ENCODE assay signal across 7 mouse cellular contexts in genomic region chr19:4440222-4440621, GRCm38 (mm10). TPM values are rescaled to one million over a fixed set of nuclear protein-coding genes. Genes with fewer than 3 reads are reported as not detected.
DNase-seq lines count a peak whose midpoint lies in the region; ATAC-seq and TF ChIP-seq lines count a peak whose summit lies in the region.

No protein-coding gene starts in this region.

- TF ChIP-seq CTCF in E14TG2a.4 (conservative IDR thresholded peaks at IDR 0.05; ENCODE audit: low read length) = no peak

- H3K9ac ChIP-seq in heart, embryonic 14.5 days (ENCODE audit: low read length) = peak overlapping the region; percentile 85; the same call in 1 of the 2 replicates
- H3K9ac ChIP-seq in neural tube, embryonic 12.5 days = no peak overlapping the region

- peak; percentile 9 for DNase-seq in MN1 (ENCODE audit: low spot score)
- DNase-seq in limb, embryonic 10.5 days (ENCODE audit: low spot score) = no peak

- peak overlapping the region; percentile 91 for H3K4me2 ChIP-seq in heart, embryonic 14.5 days (ENCODE audit: low read length)
- peak overlapping the region; percentile 94 for H3K4me2 ChIP-seq in neural tube, embryonic 12.5 days (replicated peaks)

- peaks cover 6% of the 10 kb centered on the region for H3K9me3 ChIP-seq in E14TG2a.4 (ENCODE audit: low read length)
- no peaks in the 10 kb centered on the region for H3K9me3 ChIP-seq in heart, embryonic 14.5 days (ENCODE audit: control insufficient read depth, low read length)
- no peaks in the 10 kb centered on the region for H3K9me3 ChIP-seq in limb, embryonic 10.5 days (replicated peaks)
- 0 out of 2 replicates have a peak, but pooled peaks cover 5% of the 10 kb centered on the region for H3K9me3 ChIP-seq in neural tube, embryonic 12.5 days

- H3K36me3 ChIP-seq in E14TG2a.4 (ENCODE audit: insufficient read depth, low read length) = peaks cover 10% of the 10 kb centered on the region
- H3K36me3 ChIP-seq in heart, embryonic 14.5 days (ENCODE audit: control insufficient read depth, insufficient read depth, low read length) = 0 out of 2 replicates have a peak, but pooled peaks cover 7% of the 10 kb centered on the region
- H3K36me3 ChIP-seq in limb, embryonic 10.5 days = peaks cover 15% of the 10 kb centered on the region
- H3K36me3 ChIP-seq in neural tube, embryonic 12.5 days = no peaks in the 10 kb centered on the region

- no peak overlapping the region; a peak in 1 of 4 replicates for H3K27ac ChIP-seq in heart, embryonic 14.5 days (replicated peaks in 1 of 2; ENCODE audit: control insufficient read depth in 1 of 2, insufficient read depth in 1 of 2, low read depth in 2 of 2, low read length in 2 of 2)
- H3K27ac ChIP-seq in limb, embryonic 10.5 days = no peak overlapping the region
- no peak overlapping the region for H3K27ac ChIP-seq in neural tube, embryonic 12.5 days

- peaks cover 38% of the 10 kb centered on the region for H3K27me3 ChIP-seq in E14TG2a.4 (ENCODE audit: insufficient read depth, low read length)
- H3K27me3 ChIP-seq in heart, embryonic 14.5 days (ENCODE audit: control insufficient read depth, insufficient read depth, low read length) = no peaks in the 10 kb centered on the region
- H3K27me3 ChIP-seq in limb, embryonic 10.5 days (ENCODE audit: low read depth, poor library complexity, severe bottlenecking) = 0 out of 2 replicates have a peak, but pooled peaks cover 3% of the 10 kb centered on the region
- peaks cover 21% of the 10 kb centered on the region for H3K27me3 ChIP-seq in neural tube, embryonic 12.5 days (replicated peaks)

- peaks cover 44% of the 10 kb centered on the region for H3K4me1 ChIP-seq in E14TG2a.4 (replicated peaks; ENCODE audit: low read depth, low read length)
- H3K4me1 ChIP-seq in heart, embryonic 14.5 days (ENCODE audit: control insufficient read depth in 2 of 2, insufficient read depth in 2 of 2, low read length in 2 of 2) = peaks cover 22 to 29% of the 10 kb centered on the region in 2 experiments
- H3K4me1 ChIP-seq in limb, embryonic 10.5 days = peaks cover 45% of the 10 kb centered on the region
- H3K4me1 ChIP-seq in neural tube, embryonic 12.5 days = peaks cover 16% of the 10 kb centered on the region

- no peak for ATAC-seq in heart, embryonic 14.5 days (ENCODE audit: insufficient number of reproducible peaks, insufficient read depth, low FRiP score, low read depth)
- ATAC-seq in neural tube, embryonic 12.5 days (ENCODE audit: low FRiP score, low read depth) = no peak
- no peak for ATAC-seq in activated CD4-positive, CD25-positive, alpha-beta regulatory T cell, adult 4 months
- no peak for ATAC-seq in frontal cortex, adult (ENCODE audit: low TSS enrichment)

- 10% methylated on average over 8 of the region's 8 CpGs for WGBS in heart, embryonic 14.5 days
- WGBS in limb, embryonic 10.5 days = 12% methylated on average over 8 of the region's 8 CpGs
- WGBS in neural tube, embryonic 12.5 days = 10% methylated on average over 8 of the region's 8 CpGs

- peak overlapping the region; percentile 87 for H3K4me3 ChIP-seq in E14TG2a.4 (replicated peaks; ENCODE audit: low read length)
- peak overlapping the region in 1 of 2 experiments; percentile 63; a peak in 1 of 4 replicates for H3K4me3 ChIP-seq in heart, embryonic 14.5 days (ENCODE audit: control insufficient read depth in 1 of 2, insufficient read depth in 1 of 2, low read depth in 1 of 2, low read length in 2 of 2)
- H3K4me3 ChIP-seq in limb, embryonic 10.5 days = peak overlapping the region; percentile 69
- H3K4me3 ChIP-seq in neural tube, embryonic 12.5 days = no peak overlapping the region

RNA-seq across cellular contexts. Expression of gene Rhod, which starts 1.0 kb away (rescaled TPM):
- polyA plus RNA-seq in heart, embryonic 14.5 days (2014; fragmentation: Nextera tagmentation; extraction: Ambion mirVana) = 20.0 and 24.0 TPM in 2 replicates
- 24.7 and 32.9 TPM in 2 replicates for polyA plus RNA-seq in limb, embryonic 10.5 days (2016; fragmentation: Nextera tagmentation; extraction: Ambion mirVana)
- 10.3 and 11.6 TPM in 2 replicates for polyA plus RNA-seq in neural tube, embryonic 12.5 days (2016; fragmentation: Nextera tagmentation; extraction: Ambion mirVana)
- polyA plus RNA-seq in activated CD4-positive, CD25-positive, alpha-beta regulatory T cell, adult 4 months (2017; shearing (Covaris generic)) = 1 to 10 TPM; 1.9 to 3.2 TPM

RNA-seq across cellular contexts. Expression of gene Syt12, which starts 37.0 kb away (rescaled TPM):
- 0.88 and 0.95 TPM in 2 replicates for polyA plus RNA-seq in heart, embryonic 14.5 days (2014; fragmentation: Nextera tagmentation; extraction: Ambion mirVana)
- polyA plus RNA-seq in limb, embryonic 10.5 days (2016; fragmentation: Nextera tagmentation; extraction: Ambion mirVana) = 0.53 and 0.95 TPM in 2 replicates
- polyA plus RNA-seq in neural tube, embryonic 12.5 days (2016; fragmentation: Nextera tagmentation; extraction: Ambion mirVana) = 1.7 and 1.9 TPM in 2 replicates
- under 1 TPM in 1 of 2 experiments, not detected in 1; 0.14 TPM for polyA plus RNA-seq in activated CD4-positive, CD25-positive, alpha-beta regulatory T cell, adult 4 months (2017; shearing (Covaris generic))

RNA-seq across cellular contexts. Expression of gene Kdm2a, which starts 42.1 kb away (rescaled TPM):
- polyA plus RNA-seq in heart, embryonic 14.5 days (2014; fragmentation: Nextera tagmentation; extraction: Ambion mirVana) = 35.7 and 42.7 TPM in 2 replicates
- 67.6 and 77.9 TPM in 2 replicates for polyA plus RNA-seq in limb, embryonic 10.5 days (2016; fragmentation: Nextera tagmentation; extraction: Ambion mirVana)
- 49.6 and 51.7 TPM in 2 replicates for polyA plus RNA-seq in neural tube, embryonic 12.5 days (2016; fragmentation: Nextera tagmentation; extraction: Ambion mirVana)
- polyA plus RNA-seq in activated CD4-positive, CD25-positive, alpha-beta regulatory T cell, adult 4 months (2017; shearing (Covaris generic)) = 10 to 100 TPM; 54.9 to 68.6 TPM

RNA-seq across cellular contexts. Expression of gene 2010003K11Rik, which starts 58.2 kb away (rescaled TPM):
- polyA plus RNA-seq in heart, embryonic 14.5 days (2014; fragmentation: Nextera tagmentation; extraction: Ambion mirVana) = not detected in 2 replicates
- not detected in 2 replicates for polyA plus RNA-seq in limb, embryonic 10.5 days (2016; fragmentation: Nextera tagmentation; extraction: Ambion mirVana)
- not detected in 2 replicates for polyA plus RNA-seq in neural tube, embryonic 12.5 days (2016; fragmentation: Nextera tagmentation; extraction: Ambion mirVana)
- not detected for polyA plus RNA-seq in activated CD4-positive, CD25-positive, alpha-beta regulatory T cell, adult 4 months (2017; shearing (Covaris generic))
